Mouse (Mus musculus): ENCODE results near the gene Sord.
"Not testable (repeated sequence)": the region's sequence is repeated elsewhere in the genome, so short reads cannot be mapped to it uniquely, and the experiment has no call there.

The Sord gene

DNA sequence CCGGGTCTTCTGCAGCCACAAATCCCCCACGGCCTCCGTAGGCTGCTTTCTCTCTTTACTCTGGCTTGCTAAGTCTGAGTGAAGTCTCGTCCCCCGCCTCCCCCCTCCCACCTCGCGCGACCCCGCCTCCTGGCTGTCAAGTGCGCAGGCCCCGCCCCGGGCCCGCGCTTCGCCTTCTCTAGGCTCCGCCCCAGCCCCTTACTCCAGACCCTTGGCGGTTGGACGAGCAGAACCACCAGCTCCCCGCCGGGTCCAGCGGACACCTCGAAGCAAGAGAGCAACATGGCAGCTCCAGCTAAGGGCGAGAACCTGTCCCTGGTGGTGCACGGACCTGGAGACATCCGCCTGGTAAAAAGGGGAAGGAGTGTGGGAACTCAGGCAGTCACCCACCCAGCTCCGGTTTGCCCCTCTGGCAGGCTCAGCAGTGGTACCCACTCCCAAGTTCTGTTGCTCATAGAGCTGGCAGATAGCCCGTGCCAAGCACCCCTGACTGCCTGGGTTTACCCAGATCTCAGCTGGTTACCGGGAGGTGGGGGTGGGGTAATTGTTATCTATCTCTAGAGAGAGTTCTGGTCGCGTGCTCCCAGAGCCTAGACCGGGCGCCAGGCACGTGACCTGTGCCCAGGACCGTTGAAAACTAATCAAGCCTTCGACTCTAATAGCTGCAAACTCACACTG, at the start of gene Sord:
Gene Sord, plus strand, starts transcription at position 139 of the 678 bp plus-strand sequence.
- peak; percentile 74 for DNase-seq (ENCODE audit: low read depth, low spot score)

DNA sequence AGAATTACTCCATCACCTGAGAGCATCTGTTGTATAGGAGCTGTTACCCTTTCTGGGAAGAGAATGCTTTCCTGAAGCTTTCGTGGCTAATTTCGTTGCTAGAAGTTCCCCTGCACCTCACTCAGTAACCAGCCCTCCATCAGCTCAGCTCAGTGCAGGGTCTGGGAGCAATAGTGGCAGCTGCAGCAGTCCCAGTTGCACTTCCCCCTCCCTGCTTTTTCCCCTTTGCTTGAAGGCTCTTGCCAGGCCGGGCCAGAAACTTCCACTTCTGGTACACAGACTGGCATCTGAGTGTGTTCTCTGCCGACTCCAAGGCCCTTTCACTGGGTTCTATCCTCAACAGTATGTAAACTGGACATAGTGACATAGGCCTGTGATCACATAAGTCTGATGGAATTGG, 49.5 kb upstream of the Sord start:
- no peak for DNase-seq (ENCODE audit: low read depth, low spot score)

DNA sequence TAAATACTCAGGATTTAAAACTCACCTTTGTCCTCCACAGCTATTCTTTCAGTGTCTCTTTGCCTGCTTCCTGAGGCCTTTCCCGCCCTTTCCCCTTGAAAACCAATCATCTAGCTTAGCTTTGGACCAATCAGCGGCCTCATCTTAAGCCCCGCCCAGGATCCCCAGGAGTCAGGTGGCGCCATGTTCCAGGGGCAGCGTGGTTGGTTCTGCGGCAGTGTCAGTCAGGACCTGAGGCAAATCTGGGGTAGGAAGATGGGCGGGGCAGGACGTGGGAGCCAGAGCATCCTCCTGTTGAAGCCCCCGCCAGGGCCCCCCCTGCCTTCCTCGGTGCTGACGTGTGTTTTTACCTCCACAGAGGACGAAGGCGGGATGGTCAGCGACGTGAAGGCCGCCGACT, 48.4 kb upstream of the Sord start, which contains the start of the genes Patl2 and Terb2:
Gene Patl2, minus strand, starts transcription at position 84 of the 400 bp plus-strand sequence.
Gene Terb2, plus strand, starts transcription at position 167 of the 400 bp plus-strand sequence.
- peak; percentile 83 for DNase-seq (ENCODE audit: low read depth, low spot score)

DNA sequence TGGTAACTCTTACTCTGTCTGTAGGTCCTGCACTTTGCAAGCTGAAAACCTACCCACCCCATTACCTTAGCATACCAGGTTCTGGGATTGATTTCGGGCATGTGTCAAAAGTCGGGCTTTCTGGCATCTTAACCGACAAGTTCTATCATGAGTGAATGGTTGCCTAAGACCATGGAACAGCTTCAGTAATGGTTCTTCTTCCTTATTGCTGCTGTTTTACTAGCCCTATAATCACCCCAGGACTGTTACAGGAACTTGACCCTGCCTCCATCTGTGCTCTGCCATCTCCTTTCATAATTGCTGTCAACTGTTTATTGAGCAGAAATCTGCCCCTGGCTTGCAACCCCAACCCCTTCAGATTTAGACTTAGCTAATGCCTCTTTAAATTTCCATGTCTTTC, 47.8 kb upstream of the Sord start:
- DNase-seq (ENCODE audit: low read depth, low spot score), result no peak

DNA sequence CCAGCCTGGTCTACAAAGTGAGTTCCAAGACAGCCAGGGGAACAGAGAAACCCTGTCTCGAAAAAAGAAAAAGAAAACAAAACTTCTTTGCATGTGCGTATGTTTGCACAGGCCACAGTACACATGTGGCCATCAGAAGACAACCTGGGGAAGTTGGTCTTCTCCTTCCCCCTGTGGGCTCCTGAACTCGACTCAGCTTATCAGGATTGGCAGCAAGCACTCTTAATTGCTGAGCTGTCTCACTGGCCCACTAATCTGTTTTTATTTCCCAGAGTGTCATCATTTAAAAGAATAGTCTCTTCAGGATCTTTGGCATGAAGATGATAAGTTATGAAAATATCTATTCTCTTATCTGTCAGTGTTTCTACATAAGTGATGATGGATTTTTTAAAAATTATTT, 42.7 kb upstream of the Sord start:
- no peak for DNase-seq (ENCODE audit: low read depth, low spot score)

DNA sequence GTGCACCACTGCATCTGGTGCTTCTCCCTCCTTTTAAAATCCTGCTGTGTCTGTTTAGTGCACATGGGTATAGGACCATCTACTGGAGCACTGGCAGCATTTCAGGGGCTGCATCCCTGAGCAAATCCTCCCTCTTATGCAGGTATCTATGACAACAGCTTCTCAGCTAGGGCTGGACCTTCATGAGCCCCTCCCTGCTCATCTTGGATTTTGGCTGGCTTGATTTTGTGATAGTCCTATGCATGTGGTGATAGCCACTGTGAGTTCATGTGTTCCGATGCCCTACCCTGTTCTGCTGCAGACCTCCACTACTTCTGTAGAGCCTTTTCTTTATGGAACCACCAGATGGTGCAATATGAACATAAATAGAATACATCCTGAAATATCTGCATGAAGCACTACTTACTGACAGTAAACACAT, 40.0 kb upstream of the Sord start:
- peak; percentile 29 for DNase-seq (ENCODE audit: low read depth, low spot score)

DNA sequence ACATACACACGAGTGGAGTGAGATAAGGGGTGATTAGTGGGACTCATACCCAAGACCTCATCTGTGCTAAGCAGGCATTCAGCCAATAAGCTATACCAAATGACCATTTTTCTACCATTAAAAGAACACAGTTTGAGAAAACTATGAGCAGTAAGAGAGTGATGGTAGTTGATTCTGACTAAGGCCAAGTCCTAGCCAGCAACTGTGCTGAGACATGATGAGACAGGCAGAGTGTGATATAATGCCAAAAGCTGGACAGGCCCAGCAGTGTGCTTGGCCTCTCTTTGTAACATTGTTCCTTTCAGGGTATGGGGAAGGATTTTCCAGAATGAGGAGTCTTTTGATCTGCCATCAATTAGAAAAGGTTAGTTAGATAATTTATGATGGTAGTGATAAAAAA, 33.0 kb upstream of the Sord start:
- no peak for DNase-seq (ENCODE audit: low read depth, low spot score)

DNA sequence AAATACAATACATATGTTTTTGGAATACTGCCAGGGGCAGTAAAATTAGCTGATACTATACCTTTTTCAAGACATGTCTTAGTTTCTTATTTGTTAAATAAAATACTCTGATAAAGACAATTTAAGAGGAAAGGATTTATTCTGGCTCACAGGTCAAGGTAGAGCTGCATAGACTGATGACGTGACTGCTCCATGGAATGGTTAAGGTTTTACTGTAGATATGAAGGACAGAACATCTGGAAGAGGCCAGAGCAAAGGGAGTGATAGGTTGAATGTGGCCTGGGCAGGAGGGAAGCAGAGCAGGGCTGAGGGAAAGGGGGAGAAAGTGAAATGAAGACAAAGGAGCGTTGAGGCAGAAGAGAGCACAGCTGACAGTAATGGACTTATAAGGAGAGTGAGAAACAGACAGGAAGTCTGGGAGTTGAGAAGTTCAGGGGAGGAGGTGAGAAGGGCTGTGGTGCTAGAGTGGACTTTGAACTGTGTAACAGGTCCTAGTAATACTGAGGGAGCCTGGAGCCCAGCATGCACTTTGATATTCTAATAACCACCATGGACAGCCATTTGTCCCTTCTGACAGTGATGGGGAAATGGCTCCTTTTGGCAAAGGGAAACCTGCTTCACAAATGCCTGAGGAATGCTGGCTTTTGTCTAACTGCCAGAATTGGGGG, 28.0 kb upstream of the Sord start:
- DNase-seq (ENCODE audit: low read depth, low spot score), result no peak

DNA sequence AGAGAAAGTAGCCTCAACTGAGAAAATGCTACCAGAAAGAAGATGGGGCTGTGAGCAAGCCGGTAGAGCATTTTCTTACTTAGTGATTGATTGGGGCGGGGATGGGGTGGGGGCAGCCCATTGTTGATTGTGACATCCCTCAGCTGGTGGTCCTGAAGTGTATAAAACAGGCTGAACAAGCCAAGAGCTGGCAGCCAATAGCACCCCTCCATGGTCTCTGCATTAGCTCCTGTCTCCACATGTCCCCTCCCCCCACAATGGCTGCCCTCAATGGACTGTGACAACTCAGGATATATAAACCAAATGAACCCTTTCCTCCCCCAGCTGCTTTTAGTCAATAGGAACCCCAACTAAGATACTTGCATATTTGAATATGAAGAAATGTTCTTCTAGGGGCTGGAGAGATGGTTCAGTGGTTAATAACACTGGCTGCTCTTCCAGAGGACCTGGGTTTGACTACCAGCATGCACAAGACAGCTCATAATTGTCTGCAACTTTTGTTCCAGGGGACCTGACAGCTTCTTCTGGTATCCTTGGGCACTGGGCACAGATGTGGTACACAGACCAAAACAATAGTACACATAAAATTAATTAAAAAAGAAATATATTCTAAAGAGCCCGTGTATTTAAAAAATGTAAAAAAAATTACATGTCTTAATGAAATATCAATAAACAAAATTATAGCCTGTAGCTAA, 23.9 kb upstream of the Sord start:
- DNase-seq (ENCODE audit: low read depth, low spot score), result no peak

DNA sequence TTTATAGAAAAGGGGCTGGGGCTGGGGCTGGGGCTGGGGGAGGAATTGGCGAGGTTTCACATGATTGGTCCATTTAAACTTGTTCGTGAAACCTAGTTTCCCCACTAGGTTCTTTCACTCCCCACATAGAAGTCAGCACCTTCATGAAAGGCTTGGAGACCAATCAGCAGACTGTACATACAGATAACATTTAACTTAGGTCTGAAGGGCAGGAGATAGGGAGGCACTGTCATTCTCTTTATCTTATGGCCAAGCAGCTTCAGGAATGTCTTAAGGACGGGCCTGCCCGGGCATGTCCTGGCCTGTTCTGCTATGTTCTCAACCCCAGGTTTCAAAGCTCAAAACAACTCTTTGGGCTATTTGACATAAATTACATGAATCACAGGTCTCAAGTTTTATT, 17.5 kb upstream of the Sord start:
- not testable (repeated sequence) for DNase-seq (ENCODE audit: low read depth, low spot score)

DNA sequence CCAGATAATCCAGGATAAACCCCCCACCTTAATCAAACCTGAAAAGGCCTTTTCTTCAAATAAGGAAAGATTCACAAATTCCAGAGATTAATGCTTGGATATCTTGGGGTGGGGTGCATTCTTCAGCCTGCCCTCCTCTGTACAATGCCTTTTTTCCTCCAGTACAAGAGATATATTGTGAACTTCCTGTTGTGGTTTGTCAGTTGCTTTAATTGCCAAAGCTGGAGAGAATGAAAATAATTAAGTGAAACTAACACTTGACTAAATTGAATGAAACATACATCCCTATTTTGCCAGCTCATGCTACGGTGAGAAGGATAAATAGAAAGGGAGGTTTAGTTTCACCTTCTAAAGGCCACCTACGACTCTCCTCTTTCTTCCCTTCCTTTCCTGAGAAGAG, 16.3 kb upstream of the Sord start:
- DNase-seq (ENCODE audit: low read depth, low spot score), result no peak

DNA sequence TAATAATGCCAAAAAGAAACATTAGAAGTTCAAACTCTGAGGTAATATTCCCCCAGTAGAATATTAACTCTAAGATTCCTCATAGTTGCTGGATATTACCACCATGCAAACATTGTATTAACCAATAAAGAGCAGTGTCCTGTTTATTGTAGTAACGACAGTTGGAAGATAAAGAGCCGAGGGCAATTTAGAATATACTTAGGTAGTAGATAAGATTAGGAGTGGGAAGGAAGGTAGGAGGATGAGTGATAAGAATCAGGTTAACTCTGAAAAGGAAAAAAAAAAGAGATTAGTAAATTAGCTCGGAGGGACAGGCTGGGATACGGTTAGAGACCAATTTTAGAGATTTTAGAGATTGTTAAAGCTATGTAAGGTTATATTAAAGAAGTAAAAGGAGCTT, 13.2 kb upstream of the Sord start:
- no peak for DNase-seq (ENCODE audit: low read depth, low spot score)

DNA sequence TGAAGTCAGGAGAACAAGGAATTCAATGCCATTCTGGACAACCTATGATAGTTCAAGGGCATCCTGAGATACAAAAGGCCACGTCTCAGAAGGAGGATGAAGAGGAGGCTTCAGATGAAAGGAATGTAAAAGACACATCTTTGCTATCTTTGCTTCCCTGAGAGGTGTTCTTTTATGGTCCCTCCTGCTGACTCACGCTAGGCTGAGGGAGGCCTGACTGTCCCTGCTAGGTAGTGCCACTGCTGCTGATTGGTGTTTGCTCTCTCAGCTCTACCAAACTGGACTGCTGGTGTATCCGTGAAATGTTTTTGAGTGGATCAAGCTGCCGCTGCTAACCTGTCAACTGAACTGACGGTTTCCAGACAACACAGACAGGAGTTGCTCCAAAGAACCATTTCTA, 12.8 kb upstream of the Sord start:
- DNase-seq (ENCODE audit: low read depth, low spot score), result no peak

DNA sequence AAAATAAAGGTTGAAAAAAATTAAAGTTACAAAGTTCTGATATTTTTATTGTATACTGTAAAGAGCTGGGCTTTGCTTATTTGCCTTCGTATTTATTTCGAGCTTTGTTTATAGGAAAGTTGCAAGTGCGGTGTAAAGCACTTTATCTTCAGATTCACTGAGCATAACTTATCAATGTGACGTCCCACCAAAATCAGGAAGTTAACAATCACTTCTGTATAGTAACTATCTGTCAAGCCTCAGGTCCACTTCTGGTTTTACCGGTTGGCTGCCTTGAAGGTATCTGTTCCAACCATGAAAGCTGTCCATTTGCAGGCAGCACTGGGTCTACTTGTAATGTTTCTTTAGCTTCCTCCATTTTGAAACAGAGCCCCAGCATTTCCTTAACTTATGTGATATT, 12.3 kb upstream of the Sord start:
- no peak for DNase-seq (ENCODE audit: low read depth, low spot score)

DNA sequence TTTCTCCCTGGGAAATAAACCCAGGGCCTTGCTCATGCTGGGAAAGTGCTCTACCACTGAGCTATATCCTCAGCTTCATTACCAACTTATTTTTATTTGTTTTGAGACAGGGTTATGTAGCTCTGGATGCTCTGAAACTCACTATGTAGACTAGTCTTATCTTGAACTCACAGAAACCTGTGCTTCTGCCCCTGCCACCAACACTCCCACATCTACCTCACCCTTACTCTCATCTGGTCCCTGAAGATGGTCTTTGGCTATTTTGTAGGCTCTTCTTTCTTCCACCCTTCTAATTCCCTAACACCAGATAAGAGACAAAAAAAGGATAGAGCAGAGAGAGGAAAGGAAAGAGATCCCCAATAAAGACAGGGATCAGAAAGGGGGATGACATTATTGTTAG, 10.9 kb upstream of the Sord start:
- DNase-seq (ENCODE audit: low read depth, low spot score), result no peak

DNA sequence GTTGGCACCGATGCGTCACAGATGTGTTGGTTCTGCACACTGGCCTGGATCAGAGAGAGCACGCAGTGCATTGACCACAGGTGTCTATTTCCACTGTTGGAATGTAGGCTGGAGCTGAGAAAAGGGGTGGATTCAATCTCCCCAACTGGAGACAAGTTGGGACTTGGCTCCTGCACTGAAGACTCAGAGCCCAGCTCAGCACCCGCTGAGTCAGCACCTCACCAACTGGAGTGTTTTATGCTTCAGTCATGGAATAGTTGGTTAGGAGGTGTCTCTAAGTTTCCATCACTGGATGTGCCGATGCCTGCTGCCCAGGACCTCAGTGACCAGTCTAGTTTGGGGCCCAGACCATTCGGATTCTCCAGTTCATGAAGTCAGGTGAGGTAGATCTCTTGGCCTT, 4.2 kb upstream of the Sord start:
- DNase-seq (ENCODE audit: low read depth, low spot score), result no peak

DNA sequence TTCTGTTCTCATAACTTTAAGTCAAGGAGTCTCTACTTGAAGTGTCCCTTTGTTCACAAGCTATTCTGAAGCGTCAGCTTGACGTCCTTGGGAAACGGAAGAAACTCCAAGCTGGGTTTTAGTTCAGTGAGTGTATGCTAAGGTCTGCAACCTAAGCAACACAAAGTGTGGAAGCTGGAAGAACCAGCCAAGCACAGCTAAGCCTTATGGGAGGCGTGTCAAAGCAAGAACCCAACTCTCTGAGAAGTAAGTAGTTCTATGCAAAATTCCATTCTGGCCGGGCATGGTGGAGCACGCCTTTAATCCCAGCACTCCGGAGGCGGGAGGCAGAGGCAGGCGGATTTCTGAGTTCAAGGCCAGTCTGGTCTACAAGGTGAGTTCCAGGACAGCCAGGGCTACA, 2.9 kb upstream of the Sord start:
- DNase-seq (ENCODE audit: low read depth, low spot score), result peak; percentile 36

DNA sequence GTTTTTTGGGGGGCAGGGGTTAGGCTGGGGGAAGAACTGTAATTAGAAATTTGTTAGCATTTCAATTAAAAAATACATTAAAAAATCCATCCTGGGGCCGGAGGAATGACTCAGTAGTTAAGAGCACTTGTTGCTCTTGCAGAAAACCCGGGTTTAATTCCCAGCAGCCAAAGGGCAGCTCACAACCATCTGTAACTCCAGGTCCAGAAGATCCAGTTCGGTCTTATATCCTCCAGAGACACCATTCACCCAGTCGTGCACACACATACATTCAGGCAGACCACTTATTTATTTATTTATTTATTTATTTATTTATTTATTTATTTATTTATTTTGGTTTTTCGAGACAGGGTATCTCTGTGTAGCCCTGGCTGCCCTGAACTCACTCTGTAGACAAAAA, 1.2 kb upstream of the Sord start:
- peak; percentile 40 for DNase-seq (ENCODE audit: low read depth, low spot score)

DNA sequence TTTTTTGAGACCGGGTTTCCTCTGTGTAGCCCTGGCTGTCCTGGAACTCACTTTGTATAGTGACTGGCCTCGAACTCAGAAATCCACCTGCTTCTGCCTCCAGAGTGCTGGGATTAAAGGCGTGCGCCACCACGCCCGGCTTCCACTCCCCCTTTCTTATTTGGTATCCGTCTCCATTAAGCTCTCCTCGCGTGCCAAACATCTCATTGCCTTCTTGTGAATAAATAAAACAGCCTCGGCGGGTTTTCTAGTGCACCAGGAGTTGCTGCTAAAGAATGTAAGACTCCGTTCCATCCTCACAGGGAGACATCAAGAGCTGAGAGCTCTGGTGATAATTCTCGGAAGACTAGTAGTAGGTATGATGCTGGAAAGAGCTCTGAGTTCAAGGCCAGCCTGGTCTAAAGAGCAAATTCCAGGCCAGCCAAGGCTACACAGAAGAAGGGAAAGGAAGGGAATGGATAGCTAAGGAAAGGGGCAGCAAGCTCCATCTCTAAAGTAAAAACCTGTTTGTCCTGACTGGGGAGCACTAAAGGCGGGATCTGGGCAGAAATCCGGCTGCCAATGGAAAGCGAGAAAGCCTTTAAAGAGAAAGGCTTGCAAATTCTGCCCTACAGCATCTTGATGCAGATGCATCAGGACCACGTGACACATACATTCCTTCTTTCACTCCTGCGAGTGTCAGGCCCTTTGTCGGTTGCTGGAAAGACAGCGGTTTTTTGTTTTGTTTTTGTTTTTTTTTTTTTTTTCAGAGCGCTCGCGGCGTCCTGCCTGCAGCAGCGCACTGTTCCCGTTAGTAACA, 591 bp upstream of the Sord start:
- DNase-seq (ENCODE audit: low read depth, low spot score), result peak; percentile 49

DNA sequence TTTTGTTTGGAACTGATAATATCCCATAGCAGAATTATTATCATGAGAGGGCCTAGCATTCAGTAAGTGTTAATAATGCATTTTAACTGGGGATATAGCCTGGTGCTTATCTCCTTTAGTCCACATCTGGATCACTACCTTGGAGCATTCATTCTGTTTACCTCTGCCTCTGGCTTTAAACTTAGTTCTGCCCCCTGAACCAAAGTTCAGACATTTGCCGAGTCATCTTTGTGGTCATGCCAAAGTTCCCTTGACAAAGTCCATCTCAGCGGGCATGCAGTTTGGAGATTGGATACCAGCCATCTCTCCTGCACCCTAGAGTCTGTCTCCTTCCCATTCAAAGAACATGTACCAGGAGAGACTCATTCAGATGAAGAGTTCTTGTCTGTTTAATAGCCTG, 876 bp downstream of the Sord start:
- no peak for DNase-seq (ENCODE audit: low read depth, low spot score)

DNA sequence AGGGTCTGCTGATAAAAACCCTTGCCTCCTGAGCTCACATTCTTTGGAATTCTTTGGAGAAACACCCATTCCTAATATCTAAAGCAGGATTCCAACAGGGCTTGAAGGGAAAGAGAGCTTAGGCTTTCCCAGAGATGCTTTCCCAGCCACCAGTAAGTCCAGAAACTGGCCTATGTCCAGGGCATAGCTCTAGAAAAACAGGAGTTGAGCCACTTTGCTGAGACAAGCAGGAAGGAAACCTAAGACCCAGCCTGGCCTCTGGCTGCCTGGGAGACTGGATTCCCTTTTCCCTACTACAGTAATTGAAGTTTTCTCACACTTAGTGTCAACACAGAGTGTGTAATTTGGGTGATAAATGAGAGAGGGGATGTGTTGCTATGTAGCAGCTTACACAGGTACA, 1.8 kb downstream of the Sord start:
- DNase-seq (ENCODE audit: low read depth, low spot score), result no peak

DNA sequence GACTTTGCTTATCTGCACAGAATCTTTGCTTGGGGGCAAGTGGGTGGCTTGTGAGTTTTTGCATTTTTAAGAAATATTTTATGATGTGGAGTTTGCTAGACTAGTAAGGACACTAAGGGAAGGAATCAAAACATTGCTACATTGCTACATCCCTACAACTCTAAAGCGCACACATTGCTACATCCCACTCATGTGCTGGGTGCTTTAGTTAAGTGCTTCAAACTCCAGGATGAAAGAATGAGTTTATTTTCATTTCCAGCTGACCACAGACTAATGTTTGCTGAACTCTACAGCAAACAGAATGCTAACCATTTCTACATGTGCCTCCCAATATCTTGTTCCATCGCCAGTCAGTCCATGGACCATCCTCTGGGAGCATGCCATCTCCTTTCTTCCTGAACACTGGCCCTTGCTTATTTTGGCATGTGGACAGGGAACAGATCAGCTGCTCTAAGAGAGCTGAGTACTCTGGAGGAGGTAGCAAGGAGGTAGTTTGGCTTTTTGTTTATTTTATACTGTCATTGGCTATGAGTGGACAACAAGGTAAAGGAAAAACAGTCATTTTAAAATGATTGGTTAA, 3.4 kb downstream of the Sord start:
- DNase-seq (ENCODE audit: low read depth, low spot score), result no peak
